Mouse (Mus musculus): ENCODE measurements around the gene Tbc1d9.
A peak's percentile ranks its signal among the peaks of the same experiment; 100 is the strongest.
"Not testable (repeated sequence)": the region's sequence is repeated elsewhere in the genome, so short reads cannot be mapped to it uniquely, and the experiment has no call there.

Tbc1d9 gene

GRCm38 (mm10) chr8:83233099-83233498 lies 67.9 kb downstream of the Tbc1d9 start:
- no peak for DNase-seq (ENCODE audit: low spot score)

GRCm38 (mm10) chr8:83239341-83239740 lies 74.2 kb downstream of the Tbc1d9 start:
- no peak for DNase-seq (ENCODE audit: low spot score)

GRCm38 (mm10) chr8:83244151-83244550 lies 79.0 kb downstream of the Tbc1d9 start:
- no peak for DNase-seq (ENCODE audit: low spot score)

GRCm38 (mm10) chr8:83250858-83251257 lies 85.7 kb downstream of the Tbc1d9 start:
- DNase-seq (ENCODE audit: low spot score) = no peak

GRCm38 (mm10) chr8:83251362-83252246 lies 86.5 kb downstream of the Tbc1d9 start:
- no peak for DNase-seq (ENCODE audit: low spot score)

GRCm38 (mm10) chr8:83252791-83253190 lies 87.6 kb downstream of the Tbc1d9 start:
- no peak for DNase-seq (ENCODE audit: low spot score)

- DNase-seq (ENCODE audit: low spot score) = no peak
Measured at GRCm38 (mm10) chr8:83257631-83258030, 92.5 kb downstream of the Tbc1d9 start.

- peak; percentile 62 for DNase-seq (ENCODE audit: low spot score)
Measured at GRCm38 (mm10) chr8:83260418-83261215, 95.5 kb downstream of the Tbc1d9 start.

- DNase-seq (ENCODE audit: low spot score) = no peak
Measured at GRCm38 (mm10) chr8:83271172-83271571, 106.0 kb downstream of the Tbc1d9 start.

- no peak for DNase-seq (ENCODE audit: low spot score)
Measured at GRCm38 (mm10) chr8:83272464-83272863, 107.3 kb downstream of the Tbc1d9 start.

GRCm38 (mm10) chr8:83274470-83274869 lies 109.3 kb downstream of the Tbc1d9 start:
- DNase-seq (ENCODE audit: low spot score) = no peak

GRCm38 (mm10) chr8:83278431-83278830 lies 113.3 kb downstream of the Tbc1d9 start:
- no peak for DNase-seq (ENCODE audit: low spot score)

- DNase-seq (ENCODE audit: low spot score) = no peak
Measured at GRCm38 (mm10) chr8:83285391-83285790, 120.2 kb downstream of the Tbc1d9 start.

- no peak for DNase-seq (ENCODE audit: low spot score)
Measured at GRCm38 (mm10) chr8:83290176-83290575, 125.0 kb downstream of the Tbc1d9 start, which contains the start of gene Ucp1. Gene Ucp1, plus strand, starts transcription at chr8:83290352.

GRCm38 (mm10) chr8:83297375-83297774 lies 132.2 kb downstream of the Tbc1d9 start:
- DNase-seq (ENCODE audit: low spot score) = no peak

- no peak for DNase-seq (ENCODE audit: low spot score)
Measured at GRCm38 (mm10) chr8:83300135-83300534, 135.0 kb downstream of the Tbc1d9 start.

- DNase-seq (ENCODE audit: low spot score) = no peak
Measured at GRCm38 (mm10) chr8:83304946-83305345, 139.8 kb downstream of the Tbc1d9 start.

- DNase-seq (ENCODE audit: low spot score) = no peak
Measured at GRCm38 (mm10) chr8:83309836-83310235, 144.7 kb downstream of the Tbc1d9 start.

- not testable (repeated sequence) for DNase-seq (ENCODE audit: low spot score)
Measured at GRCm38 (mm10) chr8:83315084-83315483, 149.9 kb downstream of the Tbc1d9 start.

GRCm38 (mm10) chr8:83315691-83316090 lies 150.5 kb downstream of the Tbc1d9 start:
- no peak for DNase-seq (ENCODE audit: low spot score)

GRCm38 (mm10) chr8:83320543-83320942 lies 155.4 kb downstream of the Tbc1d9 start:
- no peak for DNase-seq (ENCODE audit: low spot score)

GRCm38 (mm10) chr8:83322374-83322773 lies 157.2 kb downstream of the Tbc1d9 start:
- no peak for DNase-seq (ENCODE audit: low spot score)
